Mouse (Mus musculus): ENCODE results near the gene Tenm2.

Gene Tenm2

GRCm38 (mm10) chr11:36302096-36302495, 933.7 kb downstream of the Tenm2 start:
- no peak for DNase-seq (ENCODE audit: low read depth in 2 of 2, low spot score in 2 of 2)

- no peak for DNase-seq (ENCODE audit: low read depth in 2 of 2, low spot score in 2 of 2)
Observed at GRCm38 (mm10) chr11:36296568-36296967, 939.2 kb downstream of the Tenm2 start.

- no peak for DNase-seq (ENCODE audit: low read depth in 2 of 2, low spot score in 2 of 2)
Observed at GRCm38 (mm10) chr11:36292206-36292605, 943.6 kb downstream of the Tenm2 start.

- no peak for DNase-seq (ENCODE audit: low read depth in 2 of 2, low spot score in 2 of 2)
Observed at GRCm38 (mm10) chr11:36286246-36286645, 949.5 kb downstream of the Tenm2 start.

GRCm38 (mm10) chr11:36280533-36280932, 955.2 kb downstream of the Tenm2 start:
- DNase-seq (ENCODE audit: low read depth in 2 of 2, low spot score in 2 of 2): no peak

GRCm38 (mm10) chr11:36277903-36278215, 957.9 kb downstream of the Tenm2 start:
- DNase-seq (ENCODE audit: low read depth in 2 of 2, low spot score in 2 of 2): no peak

DNA sequence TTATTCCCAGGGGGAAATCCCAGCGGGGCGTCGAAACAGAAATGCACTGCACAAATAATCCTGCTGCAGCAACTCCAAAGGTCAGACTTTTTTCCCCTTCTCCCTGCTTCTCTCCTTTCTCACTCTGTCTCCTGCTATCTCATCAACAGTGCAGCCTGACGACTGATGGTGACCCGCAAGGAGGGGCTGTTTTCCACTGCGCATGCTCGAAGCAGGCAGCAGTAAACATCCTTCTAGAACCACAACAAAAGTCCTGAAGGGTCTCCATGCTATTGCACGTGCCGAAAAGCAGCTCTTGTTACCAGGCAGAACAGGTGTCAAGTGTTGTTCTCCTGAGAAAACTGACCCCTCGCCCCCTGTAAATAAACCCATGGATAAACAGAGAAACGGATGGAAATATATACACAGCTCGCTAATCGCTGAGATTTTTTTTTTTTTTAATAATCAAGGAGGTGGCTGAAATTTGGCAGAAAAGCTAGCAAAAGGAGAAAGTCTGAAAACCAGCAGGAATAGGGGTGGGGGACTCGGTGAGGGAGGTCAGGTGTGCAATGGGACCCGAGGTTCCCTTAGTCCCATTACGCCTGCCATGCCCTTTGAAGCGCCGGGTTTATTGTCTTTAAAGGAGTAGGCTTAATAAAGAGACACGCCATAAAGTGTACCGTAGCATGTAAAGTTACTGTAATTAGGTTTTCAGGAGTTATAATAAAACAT, 958.4 kb downstream of the Tenm2 start:
- no peak for DNase-seq (ENCODE audit: low read depth in 2 of 2, low spot score in 2 of 2)

- DNase-seq (ENCODE audit: low read depth in 2 of 2, low spot score in 2 of 2): no peak
Observed at GRCm38 (mm10) chr11:36276015-36276414, 959.7 kb downstream of the Tenm2 start.

- no peak for DNase-seq (ENCODE audit: low read depth in 2 of 2, low spot score in 2 of 2)
Observed at GRCm38 (mm10) chr11:36272149-36272548, 963.6 kb downstream of the Tenm2 start.

DNA sequence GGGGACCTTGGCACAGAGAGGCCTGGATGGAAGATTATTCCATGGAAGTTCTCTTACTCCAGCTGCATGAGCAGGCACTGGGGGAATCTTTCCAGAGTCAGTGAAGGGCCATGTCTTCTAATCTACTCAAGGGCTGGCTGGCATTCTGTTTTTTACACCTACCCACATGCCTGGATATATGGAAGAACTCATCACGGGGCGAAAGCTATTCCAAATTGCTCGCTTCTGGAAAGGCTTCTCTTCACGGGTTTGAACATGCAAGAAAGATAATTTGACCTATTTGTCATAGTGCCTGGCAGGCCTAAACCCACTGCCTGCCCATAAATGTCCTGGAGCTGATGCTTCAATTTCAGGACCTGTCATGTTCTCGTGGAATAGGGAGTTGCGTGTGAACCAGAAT, 965.8 kb downstream of the Tenm2 start:
- no peak for DNase-seq (ENCODE audit: low read depth in 2 of 2, low spot score in 2 of 2)

DNA sequence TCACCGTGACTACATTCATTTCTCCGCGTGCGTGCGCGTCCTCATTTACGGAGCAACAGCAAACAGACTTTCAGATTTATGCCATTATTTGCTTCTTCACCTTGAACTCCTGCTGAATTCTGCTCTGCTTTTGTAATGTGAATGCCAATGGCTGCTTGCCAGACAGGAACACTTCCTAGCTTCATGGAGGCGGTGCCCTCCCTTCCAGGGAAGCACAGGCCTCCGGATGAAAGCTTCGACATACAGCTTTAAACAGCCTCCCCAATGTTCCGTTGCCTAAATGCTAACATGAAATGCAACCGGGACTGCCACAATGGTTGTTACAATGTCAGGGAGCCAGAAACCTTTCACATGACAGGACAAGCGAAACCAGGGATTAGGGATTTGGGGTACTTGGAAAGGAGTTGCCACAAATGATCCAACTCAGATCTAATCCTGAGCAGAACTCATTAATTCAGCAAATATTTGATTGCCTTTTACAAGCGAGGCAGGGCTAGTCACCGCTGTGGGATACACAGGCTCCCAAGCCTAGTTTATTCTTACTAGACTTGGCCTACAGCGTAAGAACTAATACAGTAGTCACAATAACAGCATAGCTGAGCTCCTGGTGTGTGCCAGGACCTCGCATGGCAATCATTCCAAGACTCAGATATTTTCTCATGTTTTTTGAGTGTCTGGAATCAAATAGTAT, 970.8 kb downstream of the Tenm2 start:
- DNase-seq (ENCODE audit: low read depth in 2 of 2, low spot score in 2 of 2): no peak

GRCm38 (mm10) chr11:36263840-36264239, 971.9 kb downstream of the Tenm2 start:
- DNase-seq (ENCODE audit: low read depth in 2 of 2, low spot score in 2 of 2): no peak

- DNase-seq (ENCODE audit: low read depth in 2 of 2, low spot score in 2 of 2): no peak
Observed at GRCm38 (mm10) chr11:36257187-36257586, 978.6 kb downstream of the Tenm2 start.

DNA sequence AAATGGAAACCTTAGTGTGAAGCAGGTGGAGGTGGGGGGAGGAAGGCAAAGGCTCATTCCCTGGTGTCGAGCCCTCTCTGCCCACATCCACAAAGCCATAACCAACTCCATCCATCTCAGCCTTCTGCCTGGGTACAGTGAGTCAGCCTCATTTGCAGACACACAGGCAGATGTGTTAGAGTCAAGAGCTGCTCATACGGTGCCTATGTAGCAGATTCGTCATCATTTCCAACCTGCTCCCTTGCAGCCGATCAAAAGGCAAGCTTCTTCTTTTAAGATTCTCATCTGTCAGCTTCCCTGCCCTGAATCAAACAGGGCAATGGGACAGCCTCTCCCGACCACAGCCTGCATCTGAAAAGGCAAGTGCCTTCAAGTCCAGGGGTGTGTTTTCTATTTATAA, 979.0 kb downstream of the Tenm2 start:
- no peak for DNase-seq (ENCODE audit: low read depth in 2 of 2, low spot score in 2 of 2)

DNA sequence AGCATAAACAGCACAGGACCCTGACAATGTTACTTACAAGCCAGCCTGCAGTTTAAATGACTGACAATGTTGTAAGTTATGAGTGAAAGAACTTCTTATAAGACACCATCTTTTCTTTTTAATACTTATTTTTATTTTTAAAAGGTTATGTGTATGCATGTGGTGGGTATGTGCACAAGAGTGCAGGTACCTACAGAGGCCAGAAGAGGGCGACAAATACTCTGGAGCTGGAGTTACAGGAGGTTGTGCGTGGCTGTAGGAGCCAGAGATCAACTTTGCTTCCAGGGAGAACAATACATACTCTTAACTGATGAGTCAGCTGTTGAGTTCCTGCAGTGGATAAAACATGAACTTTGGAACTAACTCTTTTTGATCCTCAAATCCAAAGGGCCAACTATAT, 981.7 kb downstream of the Tenm2 start:
- no peak for DNase-seq (ENCODE audit: low read depth in 2 of 2, low spot score in 2 of 2)

DNA sequence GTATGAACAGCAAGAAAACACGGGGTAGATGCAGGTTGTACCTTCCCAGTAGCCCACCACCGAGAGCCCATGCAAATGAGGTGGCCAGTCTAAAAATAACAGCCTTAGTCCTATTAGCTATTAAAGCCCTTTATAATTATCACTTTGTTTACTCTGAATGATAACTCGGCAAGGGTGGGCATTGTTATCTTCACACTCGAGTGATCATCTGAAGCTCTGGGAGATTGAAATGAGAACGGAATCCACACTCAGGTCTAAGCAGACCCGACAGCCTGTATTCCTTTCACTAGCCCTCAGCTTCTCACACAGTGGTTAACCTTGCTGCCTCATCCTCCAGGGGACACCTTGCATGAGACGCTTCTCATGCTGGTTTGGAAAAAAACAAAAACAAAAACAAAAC, 985.7 kb downstream of the Tenm2 start:
- no peak for DNase-seq (ENCODE audit: low read depth in 2 of 2, low spot score in 2 of 2)

GRCm38 (mm10) chr11:36246152-36246551, 989.6 kb downstream of the Tenm2 start:
- DNase-seq (ENCODE audit: low read depth in 2 of 2, low spot score in 2 of 2): no peak

- no peak for DNase-seq (ENCODE audit: low read depth in 2 of 2, low spot score in 2 of 2)
Observed at GRCm38 (mm10) chr11:36244491-36244882, 991.3 kb downstream of the Tenm2 start.

DNA sequence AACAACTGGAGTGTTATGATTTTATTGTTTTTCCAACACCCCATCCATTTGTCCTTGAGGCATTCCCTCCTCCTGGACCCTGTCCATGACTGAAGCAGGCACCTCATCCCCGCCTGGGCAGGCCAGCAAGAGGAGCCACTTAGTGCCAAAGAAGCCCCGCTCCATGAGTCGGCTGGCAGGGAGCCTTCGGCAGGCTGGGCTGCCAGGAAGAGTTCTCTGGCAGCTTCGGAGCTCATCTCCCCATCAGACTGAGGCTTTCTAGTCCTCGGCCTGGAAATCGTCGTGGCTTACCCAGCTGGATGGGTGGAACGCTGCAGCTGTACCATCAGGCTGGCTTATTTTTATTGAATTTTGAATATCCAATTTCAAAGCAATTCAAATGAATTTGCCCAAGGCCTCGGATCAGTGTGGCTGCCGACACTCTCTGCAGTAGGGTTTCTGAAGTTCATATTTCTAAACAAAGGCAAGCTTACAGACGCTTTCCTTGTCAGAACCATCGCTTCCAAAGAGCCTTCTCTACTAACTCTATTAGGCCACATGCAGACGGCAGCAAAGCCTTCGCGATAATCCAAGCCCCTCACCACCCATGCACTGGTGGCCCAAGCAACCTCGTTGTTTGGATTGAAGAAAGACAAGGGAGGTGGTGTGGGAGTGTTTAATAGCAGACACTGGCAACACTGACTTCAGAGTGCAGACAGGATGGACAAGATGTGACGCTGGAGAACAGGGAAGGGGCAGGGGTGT, 991.8 kb downstream of the Tenm2 start:
- DNase-seq (ENCODE audit: low read depth in 2 of 2, low spot score in 2 of 2): no peak

DNA sequence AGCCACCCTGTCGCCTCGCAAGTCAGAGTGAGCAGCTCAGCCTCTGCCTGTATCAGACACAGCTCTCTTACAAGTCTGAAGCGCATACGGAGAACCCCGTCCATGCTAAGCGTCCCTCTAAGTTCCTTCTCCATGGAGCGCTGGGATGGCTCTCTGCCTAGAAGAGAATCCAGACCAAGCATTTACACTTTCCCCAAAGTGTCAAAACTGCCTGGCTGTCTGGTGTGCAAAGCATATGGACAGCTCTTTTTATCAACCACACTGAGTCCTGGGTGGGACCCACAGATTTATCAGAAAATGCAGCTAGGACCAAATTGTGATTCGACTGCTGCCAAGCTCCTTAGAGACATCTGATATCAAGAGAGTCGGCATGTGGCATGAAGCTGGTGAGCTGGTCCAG, 996.9 kb downstream of the Tenm2 start:
- no peak for DNase-seq (ENCODE audit: low read depth in 2 of 2, low spot score in 2 of 2)

- no peak for DNase-seq (ENCODE audit: low read depth in 2 of 2, low spot score in 2 of 2)
Observed at GRCm38 (mm10) chr11:36228654-36229053, 1007.1 kb downstream of the Tenm2 start.

DNA sequence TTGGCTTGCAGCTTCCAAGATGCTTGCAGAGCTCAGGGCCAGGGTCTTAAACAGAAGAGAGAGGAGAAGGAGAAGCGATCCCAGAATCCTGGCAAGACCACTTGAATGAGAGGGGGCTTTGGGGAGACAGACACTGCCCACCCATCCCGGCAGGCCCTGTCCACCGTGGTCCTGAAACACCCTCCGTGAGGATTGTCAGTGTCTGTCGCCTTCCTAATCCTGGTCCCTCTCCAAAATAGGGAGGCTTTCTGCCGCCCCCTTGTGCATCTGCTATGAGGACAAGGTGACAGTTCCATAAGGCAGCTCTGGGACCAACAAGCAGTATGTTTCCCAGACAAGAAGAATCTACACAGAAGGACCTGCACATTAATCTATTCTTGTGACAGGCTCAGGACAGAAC, 1007.6 kb downstream of the Tenm2 start:
- no peak for DNase-seq (ENCODE audit: low read depth in 2 of 2, low spot score in 2 of 2)

Measured in CD8-positive naive resting alpha-beta T cell, adult 2 months (primary cell).